Mouse (Mus musculus) liver, embryonic 16.5 days (tissue): ENCODE results near the gene Bmp5. TPM values are rescaled to one million over a fixed set of nuclear protein-coding genes. Genes with fewer than 3 reads are reported as not detected.

Experiments
- ATAC-seq: fragments of 200-750 bp; cut with Nextera tagmentation; 2 replicates; pipeline ENCODE4 v1.8.0; 2017; ENCODE audit warnings: low read depth, mild to moderate bottlenecking, moderate number of reproducible peaks, moderate library complexity
- H3K27ac ChIP-seq: fragments of 300-500 bp; sonication (generic); 2 replicates; pipeline ENCODE4 v1.5.1; 2014; ENCODE audit warnings: mild to moderate bottlenecking, low read length
- H3K27me3 ChIP-seq: fragments of 300-500 bp; sonication (generic); 2 replicates; pipeline ENCODE4 v1.6.1; 2014; ENCODE audit warnings: low read depth, low read length, mixed read lengths; ENCODE audit not compliant: control insufficient read depth, insufficient read depth
- H3K36me3 ChIP-seq: fragments of 300-500 bp; sonication (generic); 2 replicates; pipeline ENCODE4 v1.6.1; 2014; ENCODE audit warnings: mild to moderate bottlenecking; ENCODE audit not compliant: control insufficient read depth, insufficient read depth
- H3K4me1 ChIP-seq: fragments of 300-500 bp; sonication (generic); 2 replicates; pipeline ENCODE4 v1.6.1; 2014; ENCODE audit warnings: low read depth, low read length, mixed read lengths; ENCODE audit not compliant: control insufficient read depth
- H3K4me2 ChIP-seq: fragments of 300-500 bp; sonication (generic); 2 replicates; pipeline ENCODE4 v1.6.1; 2014; ENCODE audit warnings: low read depth, low read length, mixed read lengths
- H3K4me3 ChIP-seq: fragments of 300-500 bp; sonication (generic); 2 replicates; pipeline ENCODE4 v1.5.1; 2014; ENCODE audit warnings: low read depth, mild to moderate bottlenecking, low read length
- H3K9ac ChIP-seq: fragments of 300-500 bp; sonication (generic); 2 replicates; pipeline ENCODE4 v1.6.1; 2014; ENCODE audit warnings: low read depth, low read length
- H3K9me3 ChIP-seq: fragments of 300-500 bp; sonication (generic); replicated peaks from 2 replicates; pipeline ENCODE4 v1.6.1; 2016; ENCODE audit warnings: low read length; ENCODE audit not compliant: control insufficient read depth
- WGBS: fragments of 180-500 bp; shearing (Covaris S2); extraction: QIAGEN DNeasy Blood & Tissue Kit; methylation state at CpG from one replicate; pipeline ENCODE4 v1.1.7; 2014; ENCODE audit not compliant: insufficient replicate concordance; 5-methylcytosine and 5-hydroxymethylcytosine counted together
- polyA plus RNA-seq: library from polyadenylated mRNA; unstranded; fragments of >200 nt; fragmentation: Nextera tagmentation; extraction: Ambion mirVana; gene quantifications from 2 replicates; pipeline ENCODE4 v1.2.1, GENCODE M21; 2015

The Bmp5 gene
- polyA plus RNA-seq, 1 experiment from 2014 or later: 1.9 TPM

- 71% methylated on average over 1 of the region's 1 CpGs for WGBS
- no peak overlapping the region for H3K27ac ChIP-seq
- H3K4me1 ChIP-seq: no peaks in the 10 kb centered on the region
- no peak overlapping the region for H3K4me3 ChIP-seq
- H3K36me3 ChIP-seq: no peaks in the 10 kb centered on the region
- H3K9me3 ChIP-seq: no peaks in the 10 kb centered on the region
- H3K9ac ChIP-seq: no peak overlapping the region
- H3K4me2 ChIP-seq: no peak overlapping the region
- H3K27me3 ChIP-seq: no peaks in the 10 kb centered on the region
- ATAC-seq: no peak
Measured at GRCm38 (mm10) chr9:75815161-75815560, 40.0 kb downstream of the Bmp5 start.

- Histone ChIP-seq H3K36me3 (no peaks in the 10 kb centered on the region), H3K27ac (no peak overlapping the region), H3K4me2 (no peak overlapping the region), H3K4me1 (no peaks in the 10 kb centered on the region), H3K9me3 (no peaks in the 10 kb centered on the region), H3K27me3 (no peaks in the 10 kb centered on the region), H3K4me3 (no peak overlapping the region), H3K9ac (no peak overlapping the region)
- 61% methylated on average over 5 of the region's 5 CpGs for WGBS
- no peak for ATAC-seq
Measured at GRCm38 (mm10) chr9:75818400-75818799, 43.2 kb downstream of the Bmp5 start.

- 70% methylated on average over 9 of the region's 9 CpGs for WGBS
- H3K27me3 ChIP-seq: no peaks in the 10 kb centered on the region
- no peak for ATAC-seq
Measured at GRCm38 (mm10) chr9:75832468-75832867, 57.3 kb downstream of the Bmp5 start.

GRCm38 (mm10) chr9:75833189-75833732, 58.1 kb downstream of the Bmp5 start:
- no peaks in the 10 kb centered on the region for H3K4me1 ChIP-seq
- no peaks in the 10 kb centered on the region for H3K27me3 ChIP-seq
- H3K9me3 ChIP-seq: no peaks in the 10 kb centered on the region
- no peak overlapping the region for H3K9ac ChIP-seq
- 80% methylated on average over 5 of the region's 5 CpGs for WGBS
- H3K4me3 ChIP-seq: no peak overlapping the region
- no peak overlapping the region for H3K27ac ChIP-seq
- H3K4me2 ChIP-seq: no peak overlapping the region
- no peak for ATAC-seq
- H3K36me3 ChIP-seq: no peaks in the 10 kb centered on the region

More at GRCm38 (mm10) chr9:75832468-75832867, 57.3 kb downstream of the Bmp5 start:
- Histone ChIP-seq H3K36me3 (no peaks in the 10 kb centered on the region), H3K4me1 (no peaks in the 10 kb centered on the region), H3K27ac (no peak overlapping the region), H3K9ac (no peak overlapping the region), H3K9me3 (no peaks in the 10 kb centered on the region), H3K4me3 (no peak overlapping the region), H3K4me2 (no peak overlapping the region)

GRCm38 (mm10) chr9:75839450-75839849, 64.3 kb downstream of the Bmp5 start:
- H3K9me3 ChIP-seq: no peaks in the 10 kb centered on the region
- ATAC-seq: no peak
- H3K36me3 ChIP-seq: no peaks in the 10 kb centered on the region
- H3K27me3 ChIP-seq: no peaks in the 10 kb centered on the region
- no peak overlapping the region for H3K4me2 ChIP-seq
- WGBS: 61% methylated on average over 3 of the region's 3 CpGs
- no peak overlapping the region for H3K27ac ChIP-seq
- no peak overlapping the region for H3K9ac ChIP-seq
- no peak overlapping the region for H3K4me3 ChIP-seq
- H3K4me1 ChIP-seq: no peaks in the 10 kb centered on the region

- Histone ChIP-seq H3K9ac (no peak overlapping the region), H3K9me3 (no peaks in the 10 kb centered on the region), H3K27ac (no peak overlapping the region), H3K27me3 (no peaks in the 10 kb centered on the region), H3K4me3 (no peak overlapping the region), H3K4me2 (no peak overlapping the region), H3K36me3 (no peaks in the 10 kb centered on the region), H3K4me1 (no peaks in the 10 kb centered on the region)
- ATAC-seq: no peak
- WGBS: 66% methylated on average over 6 of the region's 6 CpGs
Measured at GRCm38 (mm10) chr9:75840841-75841240, 65.7 kb downstream of the Bmp5 start.

GRCm38 (mm10) chr9:75846010-75846409, 70.8 kb downstream of the Bmp5 start:
- Histone ChIP-seq H3K4me2 (no peak overlapping the region), H3K4me1 (no peaks in the 10 kb centered on the region), H3K27ac (no peak overlapping the region), H3K4me3 (no peak overlapping the region), H3K36me3 (no peaks in the 10 kb centered on the region), H3K27me3 (no peaks in the 10 kb centered on the region), H3K9me3 (no peaks in the 10 kb centered on the region), H3K9ac (no peak overlapping the region)
- ATAC-seq: no peak

- Histone ChIP-seq H3K27me3 (no peaks in the 10 kb centered on the region), H3K9ac (no peak overlapping the region), H3K27ac (no peak overlapping the region), H3K4me1 (no peaks in the 10 kb centered on the region), H3K4me2 (no peak overlapping the region), H3K36me3 (no peaks in the 10 kb centered on the region), H3K4me3 (no peak overlapping the region), H3K9me3 (no peaks in the 10 kb centered on the region)
- ATAC-seq: no peak
- 54% methylated on average over 5 of the region's 5 CpGs for WGBS
Measured at GRCm38 (mm10) chr9:75850670-75851228, 75.6 kb downstream of the Bmp5 start.

GRCm38 (mm10) chr9:75858161-75858560, 83.0 kb downstream of the Bmp5 start:
- H3K9me3 ChIP-seq: no peaks in the 10 kb centered on the region
- H3K9ac ChIP-seq: no peak overlapping the region
- no peaks in the 10 kb centered on the region for H3K4me1 ChIP-seq
- no peak overlapping the region for H3K4me2 ChIP-seq
- no peak overlapping the region for H3K27ac ChIP-seq
- WGBS: 65% methylated on average over 3 of the region's 3 CpGs
- H3K36me3 ChIP-seq: no peaks in the 10 kb centered on the region
- no peak overlapping the region for H3K4me3 ChIP-seq
- H3K27me3 ChIP-seq: no peaks in the 10 kb centered on the region
- no peak for ATAC-seq
